Mouse (Mus musculus): ENCODE data around the gene Hes1. TPM values are rescaled to one million over a fixed set of nuclear protein-coding genes. Genes with fewer than 3 reads are reported as not detected.

Hes1 gene
- polyA plus RNA-seq, 1 experiment from 2014 or later: 14.5 TPM

DNA sequence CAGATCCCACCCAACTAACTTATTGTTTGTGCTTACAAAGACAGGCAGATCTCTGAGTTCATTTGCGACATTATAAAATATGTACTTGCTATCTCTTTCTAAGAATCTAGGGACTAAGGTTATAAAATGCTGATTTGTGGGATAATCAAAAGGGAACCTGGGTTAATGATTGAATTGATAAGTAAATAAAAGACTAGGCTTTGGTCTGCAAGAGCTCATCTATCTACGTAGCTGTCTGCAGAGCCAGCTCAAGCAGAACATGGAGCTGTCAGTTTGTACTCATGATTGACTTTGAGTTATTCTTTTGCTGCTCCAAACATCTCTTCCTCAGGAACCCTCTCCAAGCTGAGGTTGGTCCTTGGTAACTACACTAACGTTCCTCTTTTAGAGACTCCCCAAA lies 46.3 kb downstream of the Hes1 start:
- H3K36me3 ChIP-seq: no peaks in the 10 kb centered on the region
- H3K27me3 ChIP-seq: peaks cover 25% of the 10 kb centered on the region
- H3K9me3 ChIP-seq: no peaks in the 10 kb centered on the region
- 91% methylated on average over 3 of the region's 3 CpGs for WGBS
- no peak overlapping the region for H3K4me3 ChIP-seq
- ATAC-seq (ENCODE audit: low FRiP score, low read depth): no peak
- no peak overlapping the region for H3K9ac ChIP-seq
- no peaks in the 10 kb centered on the region for H3K4me1 ChIP-seq (replicated peaks)
- no peak overlapping the region for H3K27ac ChIP-seq (replicated peaks)
- no peak overlapping the region for H3K4me2 ChIP-seq

DNA sequence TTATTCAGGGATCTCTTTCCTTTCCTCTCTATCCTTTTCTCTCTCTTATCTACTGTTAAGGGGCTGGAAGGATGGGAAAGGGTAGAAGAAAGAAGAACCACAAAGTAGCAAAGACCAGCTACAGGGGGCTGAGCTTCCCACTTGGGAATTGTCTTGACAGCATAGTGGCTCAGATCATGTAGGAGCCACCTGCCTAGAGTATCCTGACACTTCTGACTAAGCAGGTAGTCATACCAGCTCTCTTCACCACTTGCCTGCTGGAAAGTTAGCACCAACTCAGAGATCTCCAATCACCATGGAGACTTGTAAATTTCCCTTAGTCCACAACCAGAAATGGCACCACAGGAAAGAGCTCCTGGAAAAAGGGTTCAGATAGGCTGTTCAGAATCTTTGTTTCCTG lies 46.9 kb downstream of the Hes1 start:
- H3K27me3 ChIP-seq: peaks cover 29% of the 10 kb centered on the region
- H3K36me3 ChIP-seq: no peaks in the 10 kb centered on the region
- ATAC-seq (ENCODE audit: low FRiP score, low read depth): no peak
- H3K27ac ChIP-seq (replicated peaks): no peak overlapping the region
- no peaks in the 10 kb centered on the region for H3K9me3 ChIP-seq
- H3K4me2 ChIP-seq: no peak overlapping the region
- no peak overlapping the region for H3K4me3 ChIP-seq
- H3K4me1 ChIP-seq (replicated peaks): no peaks in the 10 kb centered on the region
- no peak overlapping the region for H3K9ac ChIP-seq

DNA sequence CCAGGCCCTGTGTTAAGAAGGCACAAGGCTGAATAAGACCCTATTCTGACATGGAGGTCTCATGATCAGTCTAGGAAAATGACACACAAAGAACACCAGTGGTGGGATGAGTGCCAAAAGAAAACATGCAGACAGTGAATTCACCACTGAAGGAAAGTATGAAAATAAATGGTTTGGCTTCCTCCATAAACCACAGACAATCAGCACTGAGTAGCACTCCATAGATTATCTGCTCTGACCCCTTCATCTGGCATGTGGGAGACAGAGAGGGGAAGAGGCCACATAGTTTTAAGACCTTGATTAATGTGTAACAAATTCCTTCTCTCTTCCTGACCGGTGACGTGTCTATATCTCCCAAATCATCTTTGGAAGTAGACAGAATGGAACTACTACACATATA lies 47.4 kb downstream of the Hes1 start:
- Histone ChIP-seq H3K4me2 (no peak overlapping the region), H3K27me3 (peaks cover 29% of the 10 kb centered on the region), H3K4me3 (no peak overlapping the region), H3K4me1 (replicated peaks) (no peaks in the 10 kb centered on the region), H3K9me3 (no peaks in the 10 kb centered on the region), H3K9ac (no peak overlapping the region), H3K27ac (replicated peaks) (no peak overlapping the region), H3K36me3 (no peaks in the 10 kb centered on the region)
- 87% methylated on average over 2 of the region's 2 CpGs for WGBS
- no peak for ATAC-seq (ENCODE audit: low FRiP score, low read depth)

GRCm38 (mm10) chr16:30113170-30113569 lies 49.0 kb downstream of the Hes1 start:
- no peak overlapping the region for H3K4me2 ChIP-seq
- no peak overlapping the region for H3K4me3 ChIP-seq
- peaks cover 31% of the 10 kb centered on the region for H3K27me3 ChIP-seq

DNA sequence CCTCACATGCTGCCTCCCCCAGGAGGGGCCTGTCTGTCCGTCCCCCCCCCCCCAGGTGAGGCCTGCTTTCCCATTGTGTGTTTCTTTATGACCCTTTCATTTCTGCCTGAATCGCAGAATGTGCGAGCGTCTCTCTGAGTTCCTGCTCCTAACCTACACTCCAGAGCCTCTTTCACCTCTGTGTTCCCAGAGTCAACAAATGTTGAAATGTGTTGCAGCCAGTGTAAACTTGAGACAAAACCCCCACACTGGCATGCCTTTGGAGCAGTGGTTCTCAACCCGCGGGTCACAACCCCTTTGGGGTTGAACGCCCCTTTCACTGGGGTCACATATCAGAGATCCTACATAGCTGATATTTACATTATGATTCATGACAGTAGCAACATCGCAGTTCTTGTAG lies 49.6 kb downstream of the Hes1 start:
- Histone ChIP-seq H3K4me3 (no peak overlapping the region), H3K9ac (no peak overlapping the region), H3K27me3 (peaks cover 37% of the 10 kb centered on the region), H3K4me1 (replicated peaks) (no peaks in the 10 kb centered on the region), H3K9me3 (no peaks in the 10 kb centered on the region), H3K27ac (replicated peaks) (no peak overlapping the region), H3K36me3 (no peaks in the 10 kb centered on the region), H3K4me2 (no peak overlapping the region)
- WGBS: 81% methylated on average over 8 of the region's 8 CpGs
- ATAC-seq (ENCODE audit: low FRiP score, low read depth): no peak

More at GRCm38 (mm10) chr16:30113170-30113569, 49.0 kb downstream of the Hes1 start:
- 56% methylated on average over 3 of the region's 3 CpGs for WGBS
- Histone ChIP-seq H3K9me3 (no peaks in the 10 kb centered on the region), H3K36me3 (no peaks in the 10 kb centered on the region), H3K4me1 (replicated peaks) (no peaks in the 10 kb centered on the region), H3K9ac (no peak overlapping the region), H3K27ac (replicated peaks) (no peak overlapping the region)
- ATAC-seq (ENCODE audit: low FRiP score, low read depth): no peak

DNA sequence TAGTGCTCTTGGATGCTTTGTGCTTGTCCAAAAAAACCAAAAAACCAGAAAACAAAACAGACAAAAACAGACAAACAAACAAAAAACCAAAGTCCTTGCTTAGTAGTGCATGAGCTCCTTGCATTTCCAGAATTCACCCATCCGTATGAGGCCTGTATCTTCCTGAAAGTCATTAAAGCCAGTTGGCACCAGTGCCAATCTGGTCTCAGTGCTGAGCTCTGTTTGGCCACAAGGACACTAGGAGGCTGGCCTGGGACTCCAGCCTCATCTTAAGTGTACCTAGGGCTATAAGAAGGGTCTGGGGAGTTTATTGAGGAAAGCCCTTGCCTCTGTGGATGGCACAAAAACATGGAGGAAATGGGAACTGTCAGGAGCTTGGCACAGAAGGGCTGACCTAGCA lies 50.3 kb downstream of the Hes1 start:
- Histone ChIP-seq H3K4me1 (replicated peaks) (no peaks in the 10 kb centered on the region), H3K4me2 (no peak overlapping the region), H3K9me3 (no peaks in the 10 kb centered on the region), H3K36me3 (no peaks in the 10 kb centered on the region), H3K4me3 (no peak overlapping the region), H3K27ac (replicated peaks) (no peak overlapping the region), H3K27me3 (peaks cover 43% of the 10 kb centered on the region), H3K9ac (no peak overlapping the region)
- ATAC-seq (ENCODE audit: low FRiP score, low read depth): no peak
- WGBS: 75% methylated on average over 1 of the region's 1 CpGs

Other genes with a start within 250 kb of the Hes1 start
- not detected in 2 replicates for gene Cpn2, start 203.1 kb downstream of the Hes1 start, polyA plus RNA-seq (2015; fragmentation: Nextera tagmentation; extraction: Ambion mirVana)
- gene Lrrc15, start 218.9 kb downstream of the Hes1 start, polyA plus RNA-seq (2015; fragmentation: Nextera tagmentation; extraction: Ambion mirVana): 0.25 and 0.27 TPM in 2 replicates
- 0.61 and 1.0 TPM in 2 replicates for gene Gp5, start 246.4 kb downstream of the Hes1 start, polyA plus RNA-seq (2015; fragmentation: Nextera tagmentation; extraction: Ambion mirVana)